Mouse (Mus musculus) neural tube, embryonic 10.5 days (tissue): ENCODE data around the gene Slc22a17.
"Not testable (repeated sequence)": the region's sequence is repeated elsewhere in the genome, so short reads cannot be mapped to it uniquely, and the experiment has no call there.

Source experiments
- DNase-seq: peaks from one replicate; pipeline ENCODE4 v3.0.0-alpha.2; 2017; ENCODE audit warnings: low spot score; ENCODE audit errors: extremely low spot score

Slc22a17 gene

DNA sequence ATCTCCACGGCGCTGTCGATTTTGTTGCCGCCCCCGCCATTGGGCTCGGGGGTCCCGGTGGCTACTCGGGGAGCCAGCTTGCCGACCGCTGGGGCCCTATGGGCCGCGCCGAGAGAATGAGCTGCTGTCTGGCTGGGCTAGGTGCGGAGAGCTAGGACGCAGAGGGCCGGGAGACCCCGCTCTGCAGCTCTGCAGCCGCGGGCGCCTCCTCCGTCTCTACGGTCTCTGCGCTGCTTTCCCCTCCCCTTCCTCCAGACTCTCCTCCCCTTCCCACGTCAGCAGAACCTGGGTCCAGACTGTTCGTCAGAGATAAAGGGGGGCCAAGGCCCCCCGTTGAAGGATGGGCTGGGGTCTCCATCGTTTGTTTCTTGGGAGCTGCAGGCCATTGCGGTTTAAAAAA, at the start of gene Slc22a17:
Gene Slc22a17 (minus strand): TSS at position 247 of the 400 bp plus-strand sequence.
- DNase-seq, result peak; percentile 80

DNA sequence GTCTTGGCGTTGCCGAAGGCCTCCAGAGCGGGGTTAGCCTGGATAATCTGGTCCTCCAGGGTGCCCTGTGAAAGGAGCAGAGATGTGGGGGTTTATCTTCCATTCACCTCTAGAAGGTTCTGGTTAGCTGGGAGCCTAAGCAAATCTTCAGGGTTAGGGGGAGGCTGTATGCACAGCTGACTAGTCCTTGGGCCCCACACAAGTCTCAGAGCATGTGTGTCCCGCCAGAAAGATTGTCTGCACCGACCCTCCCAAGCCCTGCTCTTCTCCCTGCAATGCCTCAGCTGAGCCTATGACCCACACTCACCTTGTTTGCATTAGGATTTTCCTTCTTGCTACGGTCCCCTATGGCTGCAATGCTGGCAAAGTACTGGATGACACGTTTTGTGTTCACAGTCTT, 49.8 kb upstream of the Slc22a17 start:
- no peak for DNase-seq

DNA sequence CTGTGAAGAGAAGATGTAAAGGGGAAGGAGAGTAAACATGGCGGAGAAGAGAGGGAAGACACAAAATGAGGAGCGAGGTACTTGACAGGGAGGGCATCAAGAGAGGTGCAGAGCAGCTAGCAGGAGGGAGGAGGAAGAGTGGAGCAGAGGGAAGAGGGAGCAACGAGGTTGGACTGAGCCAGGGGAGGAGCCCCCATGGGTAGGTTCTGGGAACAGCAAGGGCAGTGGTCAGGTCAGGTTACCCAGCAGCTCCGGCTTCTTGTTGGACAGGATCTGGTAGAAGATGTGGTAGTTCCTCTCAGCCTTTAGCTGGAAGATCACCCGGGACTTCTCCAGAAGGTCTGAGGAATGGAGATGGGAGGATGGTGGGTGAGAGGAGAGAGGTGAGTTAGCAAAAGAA, 48.6 kb upstream of the Slc22a17 start:
- DNase-seq, result no peak

DNA sequence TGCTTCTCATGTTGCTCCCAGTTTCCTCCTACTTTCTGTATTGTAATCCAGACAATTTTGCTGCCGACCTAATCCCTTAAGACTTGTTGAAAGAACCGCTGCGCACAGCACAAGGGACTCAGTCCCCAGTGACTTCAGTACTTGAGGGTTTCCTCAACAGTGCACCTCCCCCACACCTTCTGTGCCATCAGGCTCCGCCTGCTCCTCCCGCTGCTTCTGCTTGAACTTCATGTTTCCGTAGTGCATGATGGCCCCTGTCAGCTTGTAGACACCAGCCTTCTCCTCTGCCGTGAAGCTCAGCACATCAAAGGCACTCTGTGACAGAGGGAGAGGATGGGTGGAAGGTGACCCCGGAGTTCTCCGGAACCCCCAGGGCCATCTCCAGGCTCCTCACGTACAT, 47.8 kb upstream of the Slc22a17 start:
- no peak for DNase-seq

DNA sequence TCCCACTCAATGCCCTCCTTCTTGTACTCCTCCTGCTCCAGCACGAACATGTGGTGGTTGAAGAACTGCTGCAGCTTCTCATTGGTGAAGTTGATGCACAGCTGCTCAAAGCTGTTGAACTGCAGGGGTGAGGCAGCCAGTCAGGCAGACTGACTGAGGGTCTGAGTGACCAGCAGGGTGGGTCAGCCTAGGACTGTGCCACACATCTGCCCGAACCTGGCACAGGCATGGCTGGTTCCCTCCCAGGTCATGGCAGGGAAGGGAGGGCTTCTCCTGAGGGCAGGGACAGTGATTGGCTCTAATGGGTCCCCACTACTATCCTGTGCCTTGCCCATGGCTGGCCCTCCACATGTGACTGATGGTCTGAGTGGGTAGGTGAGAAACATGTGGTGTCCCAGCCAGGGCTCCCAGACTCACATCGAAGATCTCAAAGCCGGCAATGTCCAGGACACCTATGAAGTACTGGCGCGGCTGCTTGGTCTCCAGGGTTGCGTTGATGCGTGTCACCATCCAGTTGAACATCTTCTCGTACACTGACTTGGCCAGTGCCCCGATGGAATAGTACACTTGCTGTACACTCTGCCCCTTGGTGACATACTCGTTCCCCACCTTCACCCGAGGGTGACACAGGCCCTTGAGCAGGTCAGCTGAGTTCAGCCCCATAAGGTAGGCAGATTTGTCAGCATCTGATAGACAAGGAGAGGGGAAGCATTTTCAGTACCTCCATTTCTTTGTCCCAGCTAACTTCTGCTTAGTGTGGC, 47.1 kb upstream of the Slc22a17 start:
- DNase-seq, result not testable (repeated sequence)

DNA sequence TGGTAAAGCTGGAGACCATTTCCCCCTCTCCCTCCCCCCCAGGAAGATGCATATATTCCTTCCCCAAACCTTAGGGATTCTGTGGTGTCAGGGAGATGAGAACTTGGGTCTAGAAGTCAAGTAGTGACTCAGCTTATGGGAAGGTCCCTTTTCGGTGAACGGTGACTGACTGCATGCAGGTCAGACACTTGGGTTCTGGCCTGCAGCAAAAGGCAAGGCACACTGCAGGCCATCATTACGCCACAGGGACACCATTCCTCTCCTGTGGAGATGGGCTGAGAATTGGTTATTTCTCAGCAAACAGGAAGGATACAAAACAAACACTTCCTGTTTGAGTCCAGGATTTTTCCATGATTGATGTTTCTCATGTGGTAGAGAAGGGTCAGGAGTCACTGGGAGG, 46.3 kb upstream of the Slc22a17 start:
- no peak for DNase-seq

DNA sequence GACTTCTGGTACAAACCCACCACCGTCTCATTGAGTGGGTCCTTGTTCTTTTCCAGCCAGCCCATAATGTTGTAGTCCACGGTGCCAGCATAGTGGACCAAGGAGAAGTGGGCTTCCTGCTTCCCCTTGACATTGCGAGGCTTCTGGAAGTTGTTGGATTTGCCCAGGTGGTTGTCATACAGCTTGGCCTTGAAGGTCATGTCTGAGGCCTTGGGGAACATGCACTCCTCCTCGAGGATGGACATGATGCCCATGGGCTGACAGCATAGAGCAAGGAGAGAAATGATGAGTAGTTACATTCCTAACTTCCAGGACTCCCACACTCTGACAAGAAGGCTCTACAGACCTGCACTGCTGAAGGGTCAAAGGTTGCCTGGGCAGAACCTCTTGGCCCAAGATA, 45.6 kb upstream of the Slc22a17 start:
- no peak for DNase-seq

DNA sequence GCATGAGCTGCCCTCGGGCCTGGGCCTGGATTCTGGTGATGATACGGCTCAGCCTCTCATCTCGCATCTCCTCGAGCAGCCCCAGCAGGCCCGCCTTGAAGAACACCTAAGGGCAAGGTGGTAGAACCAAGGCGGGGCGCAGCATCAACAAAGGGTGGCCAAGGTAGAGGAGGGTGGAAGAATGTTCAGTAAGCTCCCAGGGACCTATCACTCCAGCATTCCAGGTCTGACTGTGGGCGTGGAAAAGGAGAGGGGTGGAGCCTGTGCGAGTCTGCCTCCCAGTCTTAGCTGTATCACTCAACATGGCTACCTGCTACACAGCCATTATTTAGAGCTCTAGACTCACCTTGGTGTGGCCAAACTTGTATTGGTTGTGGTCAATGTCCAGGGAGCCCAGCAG, 43.6 kb upstream of the Slc22a17 start:
- no peak for DNase-seq

DNA sequence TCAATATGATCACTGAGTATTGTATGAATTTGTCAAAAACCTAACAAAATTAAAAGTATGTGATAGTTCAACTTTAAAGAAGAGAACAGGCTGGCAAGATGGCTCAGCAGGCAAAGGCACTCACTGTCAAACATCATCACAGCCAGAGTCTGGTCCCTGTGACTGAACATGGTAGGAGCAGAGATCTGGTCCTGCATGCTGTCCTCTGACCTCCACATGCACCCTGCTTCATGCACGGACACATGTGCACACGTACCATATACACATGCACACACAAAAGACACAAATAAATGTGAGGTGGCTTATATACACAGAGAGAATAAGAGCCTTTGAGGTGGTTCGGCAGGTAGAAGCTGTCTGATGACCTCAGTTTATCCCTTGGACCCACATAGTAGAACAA, 42.5 kb upstream of the Slc22a17 start:
- DNase-seq, result no peak

DNA sequence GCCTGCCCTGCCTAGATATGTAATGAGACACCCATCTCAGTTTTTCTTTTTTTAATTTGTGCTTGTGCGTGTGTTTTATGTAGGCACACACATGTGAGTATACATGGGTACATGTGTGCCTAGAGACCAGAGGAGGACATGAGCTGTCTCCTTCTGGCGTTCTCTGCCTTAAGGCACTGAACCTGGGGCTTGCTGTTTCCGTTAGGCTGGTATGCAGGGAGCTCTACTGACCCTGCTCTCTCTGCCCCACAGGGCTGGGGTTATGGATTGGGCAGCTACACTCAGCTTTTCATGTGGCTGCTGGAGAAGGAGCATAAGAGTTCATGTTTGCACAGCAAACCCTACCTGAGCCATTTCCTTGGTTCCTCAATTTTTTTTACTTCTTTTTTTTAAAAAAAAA, 41.5 kb upstream of the Slc22a17 start:
- DNase-seq, result no peak

DNA sequence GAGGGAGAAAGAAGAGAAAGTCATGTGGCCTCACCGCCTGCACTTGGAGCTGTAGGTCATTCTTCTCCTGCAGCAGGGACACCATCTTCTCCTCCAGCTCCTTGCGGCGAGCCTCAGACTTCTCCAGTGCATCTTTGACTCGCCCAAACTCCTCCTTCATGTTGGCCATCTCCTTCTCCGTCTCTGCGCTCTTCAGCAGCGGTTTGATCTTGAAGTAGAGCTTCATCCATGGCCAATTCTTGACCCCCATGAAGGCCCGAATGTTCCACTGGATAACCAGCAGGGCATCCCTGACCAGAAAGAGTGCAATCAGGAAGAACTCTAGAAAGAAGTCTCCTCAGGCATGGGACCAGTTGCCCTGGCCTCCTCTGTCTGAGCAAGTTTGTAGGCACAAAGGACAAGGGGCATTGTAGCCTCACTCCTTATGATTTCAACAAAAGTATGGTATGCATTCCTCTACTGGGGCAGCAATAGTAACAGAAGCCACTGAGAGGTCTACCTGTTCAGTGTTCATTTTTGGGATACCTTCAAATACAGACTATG, 40.8 kb upstream of the Slc22a17 start:
- no peak for DNase-seq

DNA sequence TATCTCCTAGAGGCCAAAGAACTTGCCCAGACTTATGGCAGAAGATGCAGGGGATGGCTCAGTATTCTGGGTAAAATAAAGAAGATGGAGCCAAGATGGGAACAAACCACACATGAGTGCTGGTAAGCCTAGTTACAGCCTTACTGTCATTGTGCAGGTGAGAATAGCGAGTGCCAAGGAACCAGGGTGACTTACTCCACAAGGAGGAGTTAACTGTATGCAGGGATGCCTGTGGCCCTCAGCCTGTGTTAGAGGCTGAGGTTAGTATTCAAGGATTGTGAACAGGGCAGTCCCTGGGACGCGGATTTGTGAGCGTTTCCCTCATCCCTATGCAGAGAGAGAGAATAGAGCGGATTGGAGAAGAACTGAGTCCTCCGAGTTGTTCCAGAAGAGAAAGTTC, 38.7 kb upstream of the Slc22a17 start:
- DNase-seq, result no peak

DNA sequence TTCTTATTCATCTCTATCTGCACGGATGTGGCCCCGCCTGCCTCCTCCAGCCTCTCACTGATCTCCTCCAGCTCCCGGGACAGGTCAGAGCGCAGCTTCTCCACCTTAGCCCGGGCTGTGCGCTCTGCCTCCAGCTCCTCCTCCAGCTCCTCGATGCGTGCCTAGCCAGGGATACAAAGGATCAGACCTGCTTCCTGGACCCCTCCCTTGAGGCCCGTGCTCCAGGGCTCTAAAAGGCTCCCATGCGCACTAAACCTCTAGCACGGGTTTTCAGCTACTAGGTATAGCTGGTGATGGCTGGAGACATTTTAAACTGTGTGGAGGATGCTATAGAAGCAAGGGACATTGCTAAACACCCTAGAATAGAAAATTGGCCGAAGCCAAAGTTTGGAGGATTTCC, 37.6 kb upstream of the Slc22a17 start:
- DNase-seq, result no peak

DNA sequence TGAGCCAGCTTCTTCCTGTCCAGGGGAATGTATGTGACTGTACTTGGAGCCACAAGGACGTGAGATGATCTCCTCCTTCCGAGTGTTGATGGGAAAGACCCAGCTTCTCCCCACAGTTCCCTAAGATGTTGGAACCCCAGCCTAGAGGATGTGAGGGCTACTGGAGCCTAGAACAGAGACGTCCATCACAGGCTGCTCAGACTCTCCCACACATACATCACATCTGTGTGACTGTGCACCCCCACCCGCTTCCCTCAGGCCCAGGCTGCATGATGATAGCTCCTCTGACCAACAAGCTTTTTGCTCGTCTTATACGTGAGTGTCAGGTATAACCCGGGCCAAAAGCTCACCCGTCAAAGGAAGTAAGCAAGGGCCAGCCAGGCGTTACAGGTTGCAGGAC, 35.8 kb upstream of the Slc22a17 start:
- no peak for DNase-seq

DNA sequence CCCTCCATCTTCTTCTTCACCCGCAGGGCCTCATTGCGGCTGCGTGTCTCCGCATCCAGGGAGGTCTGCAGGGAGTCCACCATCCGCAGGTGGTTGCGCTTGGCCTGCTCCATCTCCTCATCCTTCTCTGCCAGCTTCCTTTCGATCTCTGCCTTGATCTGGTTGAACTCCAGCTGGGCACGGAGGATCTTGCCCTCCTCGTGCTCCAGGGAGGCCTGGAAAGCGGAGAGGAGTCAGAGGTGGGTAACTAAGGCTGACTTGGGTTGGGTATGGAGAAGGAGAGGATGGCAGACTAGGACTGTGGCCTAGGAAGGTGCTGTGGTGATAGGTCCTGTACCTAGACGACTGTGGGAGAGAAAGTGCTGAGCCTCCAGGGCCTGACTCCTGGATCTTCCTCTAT, 34.1 kb upstream of the Slc22a17 start:
- not testable (repeated sequence) for DNase-seq

DNA sequence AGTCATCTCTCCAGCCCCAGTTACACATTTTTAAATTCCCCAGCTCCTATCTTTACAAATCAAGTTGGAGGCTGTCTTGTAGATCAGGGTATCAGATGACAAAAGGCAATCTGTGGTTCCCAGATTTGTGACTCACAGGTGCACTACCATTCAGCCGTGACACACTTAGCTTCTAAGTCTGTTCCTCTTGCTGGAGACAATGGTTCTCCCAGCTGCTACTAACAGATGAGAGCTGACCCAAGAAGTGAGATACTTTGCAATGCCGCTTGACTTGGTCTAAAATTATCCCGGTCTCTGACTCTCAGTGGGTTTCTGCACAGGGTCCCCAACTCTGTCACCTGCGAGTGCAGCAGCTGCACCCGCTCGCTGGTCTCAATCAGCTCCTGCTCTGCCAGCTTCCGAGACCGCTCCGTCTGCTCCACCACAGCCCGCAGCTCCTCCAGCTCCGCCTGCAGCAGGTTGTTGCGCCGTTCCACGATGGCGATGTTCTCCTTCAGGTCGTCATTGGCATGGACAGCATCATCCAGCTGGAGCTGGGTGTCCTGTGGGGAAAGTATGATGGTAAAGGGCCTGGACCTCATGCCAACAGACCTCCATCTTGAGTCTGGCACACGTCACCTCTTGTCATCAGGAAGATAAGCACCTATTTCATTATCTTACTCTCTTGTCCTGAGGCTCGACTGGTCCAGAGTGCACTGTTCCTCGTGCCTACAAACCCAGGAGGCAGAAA, 33.2 kb upstream of the Slc22a17 start:
- DNase-seq, result no peak

DNA sequence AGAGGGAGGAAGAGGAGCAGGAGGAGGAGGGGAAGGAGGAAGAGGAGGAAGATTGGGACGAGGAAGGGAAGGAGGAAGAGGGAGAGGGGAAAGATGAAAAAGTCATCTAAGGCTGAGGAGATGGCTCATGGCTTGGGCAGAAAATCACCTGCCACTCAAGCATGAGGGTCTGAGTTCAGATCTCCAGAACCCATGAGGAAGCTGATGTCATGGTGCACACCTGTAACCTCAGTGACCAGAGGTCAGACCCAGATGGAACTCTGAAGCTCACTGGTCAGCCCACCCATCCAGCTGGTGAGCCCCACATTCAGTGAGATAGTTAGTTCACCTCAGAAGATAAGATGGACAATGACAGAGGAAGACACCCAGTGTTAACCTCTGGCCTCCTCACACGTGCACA, 32.0 kb upstream of the Slc22a17 start:
- no peak for DNase-seq

DNA sequence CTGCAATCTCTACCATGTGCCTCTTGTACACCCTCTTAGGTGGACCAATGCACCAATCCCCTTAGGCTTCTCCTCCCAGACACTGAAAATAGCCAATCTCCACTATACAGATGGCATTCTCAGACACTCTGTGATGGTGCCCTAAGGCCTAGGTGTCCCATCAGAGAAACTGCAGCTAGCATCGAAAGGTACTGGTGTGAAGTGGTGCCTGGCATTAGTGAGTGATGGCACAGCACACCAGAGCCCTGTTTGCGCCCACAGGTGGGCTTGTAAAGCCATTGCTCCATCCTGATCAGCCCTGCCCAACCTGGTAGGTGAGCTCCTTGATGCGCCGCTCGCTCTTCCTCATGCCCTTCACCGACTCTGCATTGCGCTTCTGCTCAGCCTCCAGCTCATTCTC, 31.0 kb upstream of the Slc22a17 start:
- no peak for DNase-seq

DNA sequence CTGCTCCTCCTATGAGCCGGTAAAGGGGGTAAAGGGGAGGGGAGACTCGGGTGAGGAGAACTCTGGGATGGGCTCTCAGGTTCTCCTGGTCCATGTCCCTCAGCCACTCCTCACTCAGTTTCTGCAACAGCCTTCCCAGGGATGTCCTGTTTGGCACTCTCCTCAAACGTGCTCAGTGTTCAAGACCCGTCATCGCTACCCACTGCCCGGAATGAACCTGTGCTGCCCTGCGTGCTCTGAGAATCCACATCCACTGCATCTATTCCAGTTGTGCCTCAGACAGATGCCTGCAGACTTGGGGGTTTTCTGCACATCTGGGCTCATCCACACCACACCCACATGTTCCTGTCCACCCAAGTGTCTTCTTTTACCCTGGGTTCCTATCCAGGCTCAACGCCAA, 29.5 kb upstream of the Slc22a17 start:
- no peak for DNase-seq

DNA sequence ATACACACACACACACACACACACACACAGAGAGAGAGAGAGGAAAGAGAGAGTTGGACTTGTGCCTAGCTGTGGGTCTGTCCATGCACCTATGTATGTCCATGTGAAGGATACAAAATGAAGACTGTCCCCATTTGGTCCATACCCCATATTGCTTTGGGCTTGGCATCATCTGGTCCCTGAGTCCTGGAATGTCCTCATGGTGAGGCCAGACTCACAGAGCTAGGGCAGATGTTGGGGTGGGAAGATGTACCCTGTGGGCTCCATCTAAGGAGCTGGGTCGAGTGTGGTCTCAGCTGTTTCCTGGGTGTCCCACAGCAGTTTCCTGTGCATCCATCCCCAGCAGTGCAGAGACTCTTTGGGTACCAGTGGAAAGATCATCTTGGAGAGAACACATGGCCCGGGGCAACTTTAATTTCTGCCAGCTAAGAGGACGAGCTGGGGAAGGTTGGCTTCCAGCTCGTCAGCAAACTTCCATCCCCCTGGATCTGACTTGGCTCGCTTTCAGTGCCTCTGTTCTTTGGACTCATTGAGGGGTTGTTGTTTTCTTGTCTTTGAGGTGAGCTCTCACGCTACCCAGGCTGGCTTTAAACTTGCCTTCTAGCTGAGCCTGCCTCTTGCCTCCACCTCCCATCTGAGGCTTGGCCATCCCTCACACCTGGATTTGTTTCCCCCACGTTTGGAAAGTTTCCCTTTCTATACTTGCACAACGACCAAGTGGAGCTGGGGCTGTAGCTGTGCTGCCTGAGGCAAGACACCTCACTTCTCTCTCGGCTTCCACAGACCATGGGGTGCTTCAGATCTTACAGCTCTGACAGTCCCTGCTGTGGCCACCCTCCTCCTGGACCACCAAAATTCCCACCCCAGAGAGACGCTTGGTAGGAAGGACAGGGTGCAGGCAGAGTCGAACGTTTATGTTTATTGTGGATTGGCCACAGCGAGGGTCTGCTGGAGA, 28.4 kb upstream of the Slc22a17 start:
- DNase-seq, result no peak

DNA sequence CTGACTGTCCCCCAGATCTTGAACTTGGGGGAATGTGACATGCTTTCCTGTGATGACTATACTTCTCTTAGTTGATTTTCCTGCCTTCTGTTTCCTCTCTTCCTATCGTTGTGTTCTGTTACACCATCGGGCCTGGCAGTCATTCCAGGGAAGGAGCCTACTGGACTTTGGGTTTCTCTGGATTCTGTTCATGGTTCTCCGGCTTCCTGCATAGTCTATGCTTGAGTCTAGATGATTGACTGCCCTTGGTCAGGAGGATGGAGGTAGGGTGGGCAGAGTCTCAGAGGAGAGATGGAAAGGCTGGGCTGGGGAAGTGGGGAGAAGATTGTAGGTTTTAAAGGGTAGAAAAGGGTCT, 27.2 kb upstream of the Slc22a17 start:
- DNase-seq, result no peak
